Mouse (Mus musculus): ENCODE measurements around the gene Ncam1. TPM values are rescaled to one million over a fixed set of nuclear protein-coding genes. Genes with fewer than 3 reads are reported as not detected.

Ncam1 gene
- polyA plus RNA-seq, 1 experiment, result not detected

DNA sequence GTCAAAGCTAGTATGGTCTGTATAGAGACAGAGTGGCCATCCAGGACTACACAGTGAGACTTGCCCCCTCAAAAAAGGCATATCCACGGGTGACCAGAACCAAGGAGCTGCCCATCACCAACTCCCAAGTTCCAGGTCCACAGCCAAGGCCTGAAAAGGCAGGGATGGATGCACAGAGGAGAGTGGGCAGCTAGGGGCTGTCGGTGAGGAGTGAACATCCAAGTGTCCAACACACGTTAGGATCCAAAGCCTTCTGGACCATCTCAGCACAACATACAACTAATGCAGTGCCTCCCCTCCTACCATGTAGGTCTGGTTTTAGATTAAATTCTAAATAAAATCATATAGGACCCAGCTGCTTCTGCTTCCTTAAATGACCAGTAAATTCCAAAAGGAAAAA lies 342.6 kb downstream of the Ncam1 start:
- 89% methylated on average over 3 of the region's 3 CpGs for WGBS
- no peak for TF ChIP-seq CTCF (IDR thresholded peaks at IDR 0.05; ENCODE audit: insufficient read depth, low read depth, low read length)
- no peak for TF ChIP-seq POLR2A (IDR thresholded peaks at IDR 0.05; ENCODE audit: insufficient read depth, low read depth, low read length)
- peaks cover 11% of the 10 kb centered on the region for H3K4me1 ChIP-seq (ENCODE audit: control insufficient read depth, insufficient read depth, low read length)
- no peak overlapping the region for H3K4me3 ChIP-seq (ENCODE audit: insufficient read depth, low read depth, low read length)
- H3K27ac ChIP-seq (ENCODE audit: insufficient read depth, low read depth, low read length), result no peak overlapping the region

DNA sequence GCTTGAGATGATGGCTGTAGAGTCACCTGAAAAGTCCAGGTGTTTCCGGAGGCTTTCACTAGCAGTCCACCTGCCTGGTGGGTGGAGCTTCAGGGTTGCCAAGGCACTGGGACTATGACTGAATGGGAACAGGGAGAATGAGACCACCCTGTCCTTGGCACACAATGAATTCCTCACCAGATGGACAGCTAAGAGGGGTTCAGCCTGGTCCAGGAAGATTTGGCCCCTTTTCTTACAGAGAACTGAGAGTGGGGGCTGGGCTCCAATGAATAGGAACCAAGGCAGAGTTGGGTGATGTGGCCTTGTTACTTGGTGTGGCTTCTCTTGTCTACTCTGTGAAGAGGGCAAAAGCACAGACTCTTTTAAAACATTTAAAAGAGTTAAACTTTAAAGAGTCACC lies 346.3 kb downstream of the Ncam1 start:
- Histone ChIP-seq H3K27ac (ENCODE audit: insufficient read depth, low read depth, low read length) (no peak overlapping the region), H3K4me1 (ENCODE audit: control insufficient read depth, insufficient read depth, low read length) (peaks cover 9% of the 10 kb centered on the region), H3K4me3 (ENCODE audit: insufficient read depth, low read depth, low read length) (no peak overlapping the region)
- WGBS, result 88% methylated on average over 1 of the region's 1 CpGs
- TF ChIP-seq POLR2A (IDR thresholded peaks at IDR 0.05; ENCODE audit: insufficient read depth, low read depth, low read length), result no peak
- no peak for TF ChIP-seq CTCF (IDR thresholded peaks at IDR 0.05; ENCODE audit: insufficient read depth, low read depth, low read length)

Measured in olfactory bulb, adult 2 months (tissue).